Mouse (Mus musculus): ENCODE results near the gene Dock7. TPM values are rescaled to one million over a fixed set of nuclear protein-coding genes. Genes with fewer than 3 reads are reported as not detected.
A peak's percentile ranks its signal among the peaks of the same experiment; 100 is the strongest.

Dock7 gene
- total and polyA plus RNA-seq, 3 experiments: 8.8 to 11.0 (median 10.5) TPM

DNA sequence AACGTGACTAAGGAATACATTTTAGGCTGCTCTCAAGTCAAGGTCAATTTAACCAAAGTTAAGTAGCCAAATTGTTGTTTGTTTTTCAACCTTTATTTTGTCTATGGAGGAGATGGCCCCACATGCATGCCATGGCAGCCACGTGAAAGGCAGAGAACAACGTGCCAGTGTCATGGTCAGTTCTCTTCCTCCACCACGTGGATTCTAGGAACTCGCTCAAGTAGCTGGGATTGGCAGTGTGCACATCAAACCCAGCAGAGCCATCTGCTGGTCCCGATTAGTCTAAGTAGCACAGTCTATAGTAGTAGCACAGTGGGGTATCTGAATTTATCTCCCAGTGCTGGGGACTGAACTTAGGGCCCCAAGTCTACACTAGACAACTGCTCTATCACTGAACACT lies 51.9 kb downstream of the Dock7 start:
- TF ChIP-seq EP300 (IDR thresholded peaks at IDR 0.05; ENCODE audit: insufficient read depth, low read depth, low read length) (no peak), CTCF (IDR thresholded peaks at IDR 0.05) (no peak), POLR2A (IDR thresholded peaks at IDR 0.05; ENCODE audit: insufficient read depth, low read depth, low read length) (no peak)
- Histone ChIP-seq H3K27me3 (ENCODE audit: control insufficient read depth, insufficient read depth, low read length) (no peaks in the 10 kb centered on the region), H3K36me3 (ENCODE audit: control insufficient read depth, insufficient read depth, low read length) (no peaks in the 10 kb centered on the region), H3K79me2 (replicated peaks; ENCODE audit: control insufficient read depth, insufficient read depth, low read length) (no peaks in the 10 kb centered on the region), H3K9ac (ENCODE audit: low read depth, low read length) (no peak overlapping the region), H3K27ac (no peak overlapping the region), H3K4me3 (no peak overlapping the region), H3K4me1 (ENCODE audit: control insufficient read depth, insufficient read depth, low read length) (no peaks in the 10 kb centered on the region)
- no peak for DNase-seq
- intact Hi-C loops (cut with DNase I): no loop called here
- WGBS: 77% methylated on average over 6 of the region's 6 CpGs

GRCm38 (mm10) chr4:99064524-99064923 lies 56.2 kb downstream of the Dock7 start:
- Histone ChIP-seq H3K4me3 (no peak overlapping the region), H3K4me1 (ENCODE audit: control insufficient read depth, insufficient read depth, low read length) (no peaks in the 10 kb centered on the region), H3K9ac (ENCODE audit: low read depth, low read length) (no peak overlapping the region), H3K27me3 (ENCODE audit: control insufficient read depth, insufficient read depth, low read length) (no peaks in the 10 kb centered on the region), H3K79me2 (replicated peaks; ENCODE audit: control insufficient read depth, insufficient read depth, low read length) (no peaks in the 10 kb centered on the region), H3K27ac (no peak overlapping the region), H3K36me3 (ENCODE audit: control insufficient read depth, insufficient read depth, low read length) (no peaks in the 10 kb centered on the region)
- TF ChIP-seq POLR2A (IDR thresholded peaks at IDR 0.05; ENCODE audit: insufficient read depth, low read depth, low read length) (no peak), EP300 (IDR thresholded peaks at IDR 0.05; ENCODE audit: insufficient read depth, low read depth, low read length) (no peak), CTCF (IDR thresholded peaks at IDR 0.05) (no peak)
- no peak for DNase-seq
- intact Hi-C loops (cut with DNase I): loop anchor here (5.0 kb wide), 1 partner anchor 118 kb away; no protein-coding TSS in a partner anchor
- WGBS: 81% methylated on average over 5 of the region's 5 CpGs

- no peak for TF ChIP-seq CTCF (IDR thresholded peaks at IDR 0.05)
- no peak for TF ChIP-seq POLR2A (IDR thresholded peaks at IDR 0.05; ENCODE audit: insufficient read depth, low read depth, low read length)
- no peak for TF ChIP-seq EP300 (IDR thresholded peaks at IDR 0.05; ENCODE audit: insufficient read depth, low read depth, low read length)
- H3K9ac ChIP-seq (ENCODE audit: low read depth, low read length): no peak overlapping the region
- no peaks in the 10 kb centered on the region for H3K79me2 ChIP-seq (replicated peaks; ENCODE audit: control insufficient read depth, insufficient read depth, low read length)
- intact Hi-C loops (cut with DNase I): no loop called here
- no peak for DNase-seq
- no peaks in the 10 kb centered on the region for H3K4me1 ChIP-seq (ENCODE audit: control insufficient read depth, insufficient read depth, low read length)
- no peaks in the 10 kb centered on the region for H3K36me3 ChIP-seq (ENCODE audit: control insufficient read depth, insufficient read depth, low read length)
- no peak overlapping the region for H3K27ac ChIP-seq
- no peak overlapping the region for H3K4me3 ChIP-seq
- WGBS: 56% methylated on average over 2 of the region's 2 CpGs
- no peaks in the 10 kb centered on the region for H3K27me3 ChIP-seq (ENCODE audit: control insufficient read depth, insufficient read depth, low read length)
These were observed 72.1 kb downstream of the Dock7 start for GRCm38 (mm10) chr4:99048581-99048980.

DNA sequence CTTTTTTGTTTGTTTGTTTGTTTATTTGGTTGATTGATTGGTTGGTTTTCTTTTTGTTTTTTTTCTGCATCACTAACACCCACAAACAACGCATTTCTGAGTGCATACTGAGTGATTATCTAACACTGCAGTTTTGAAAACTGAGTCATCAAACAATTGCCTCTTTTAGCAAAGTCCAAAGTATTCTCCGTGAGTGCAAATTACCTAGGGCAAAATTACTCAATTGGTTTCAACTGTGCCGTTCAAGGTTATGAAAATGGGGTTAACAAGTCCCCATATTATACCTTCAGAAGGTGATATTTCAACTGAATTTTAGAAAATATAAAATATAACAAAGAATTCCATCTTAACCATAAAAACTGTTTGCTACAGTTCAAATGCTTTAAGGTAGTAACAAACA lies 74.2 kb downstream of the Dock7 start:
- intact Hi-C loops (cut with DNase I): no loop called here
- no peaks in the 10 kb centered on the region for H3K36me3 ChIP-seq (ENCODE audit: control insufficient read depth, insufficient read depth, low read length)
- no peaks in the 10 kb centered on the region for H3K79me2 ChIP-seq (replicated peaks; ENCODE audit: control insufficient read depth, insufficient read depth, low read length)
- no peak overlapping the region for H3K9ac ChIP-seq (ENCODE audit: low read depth, low read length)
- DNase-seq: no peak
- H3K27ac ChIP-seq: no peak overlapping the region
- WGBS: 78% methylated on average over 3 of the region's 3 CpGs
- TF ChIP-seq CTCF (IDR thresholded peaks at IDR 0.05) (no peak), EP300 (IDR thresholded peaks at IDR 0.05; ENCODE audit: insufficient read depth, low read depth, low read length) (no peak), POLR2A (IDR thresholded peaks at IDR 0.05; ENCODE audit: insufficient read depth, low read depth, low read length) (no peak)
- no peak overlapping the region for H3K4me3 ChIP-seq
- H3K4me1 ChIP-seq (ENCODE audit: control insufficient read depth, insufficient read depth, low read length): no peaks in the 10 kb centered on the region
- no peaks in the 10 kb centered on the region for H3K27me3 ChIP-seq (ENCODE audit: control insufficient read depth, insufficient read depth, low read length)

GRCm38 (mm10) chr4:99044854-99045253 lies 75.9 kb downstream of the Dock7 start:
- Histone ChIP-seq H3K27me3 (ENCODE audit: control insufficient read depth, insufficient read depth, low read length) (no peaks in the 10 kb centered on the region), H3K79me2 (replicated peaks; ENCODE audit: control insufficient read depth, insufficient read depth, low read length) (no peaks in the 10 kb centered on the region), H3K4me1 (ENCODE audit: control insufficient read depth, insufficient read depth, low read length) (no peaks in the 10 kb centered on the region), H3K36me3 (ENCODE audit: control insufficient read depth, insufficient read depth, low read length) (no peaks in the 10 kb centered on the region), H3K27ac (no peak overlapping the region), H3K9ac (ENCODE audit: low read depth, low read length) (no peak overlapping the region), H3K4me3 (no peak overlapping the region)
- WGBS: 73% methylated on average over 3 of the region's 3 CpGs
- no peak for DNase-seq
- intact Hi-C loops (cut with DNase I): no loop called here
- TF ChIP-seq CTCF (IDR thresholded peaks at IDR 0.05) (no peak), EP300 (IDR thresholded peaks at IDR 0.05; ENCODE audit: insufficient read depth, low read depth, low read length) (no peak), POLR2A (IDR thresholded peaks at IDR 0.05; ENCODE audit: insufficient read depth, low read depth, low read length) (no peak)

GRCm38 (mm10) chr4:99032921-99033320 lies 87.8 kb downstream of the Dock7 start:
- intact Hi-C loops (cut with DNase I): no loop called here
- no peaks in the 10 kb centered on the region; the same call in 1 of the 2 replicates for H3K4me1 ChIP-seq (ENCODE audit: control insufficient read depth, insufficient read depth, low read length)
- peak overlapping the region; percentile 20; the same call in 1 of the 2 replicates for H3K27ac ChIP-seq
- no peak overlapping the region for H3K9ac ChIP-seq (ENCODE audit: low read depth, low read length)
- H3K36me3 ChIP-seq (ENCODE audit: control insufficient read depth, insufficient read depth, low read length): no peaks in the 10 kb centered on the region
- 57% methylated on average over 4 of the region's 4 CpGs for WGBS
- peak overlapping the region; percentile 26 for H3K4me3 ChIP-seq
- H3K27me3 ChIP-seq (ENCODE audit: control insufficient read depth, insufficient read depth, low read length): no peaks in the 10 kb centered on the region
- no peak for TF ChIP-seq POLR2A (IDR thresholded peaks at IDR 0.05; ENCODE audit: insufficient read depth, low read depth, low read length)
- TF ChIP-seq EP300 (IDR thresholded peaks at IDR 0.05; ENCODE audit: insufficient read depth, low read depth, low read length): no peak
- TF ChIP-seq CTCF (IDR thresholded peaks at IDR 0.05): no peak
- peak; percentile 24 to 38 for DNase-seq
- no peaks in the 10 kb centered on the region for H3K79me2 ChIP-seq (replicated peaks; ENCODE audit: control insufficient read depth, insufficient read depth, low read length)
